Comparison of ENCODE assay signal across 13 mouse cellular contexts in the genomic region with DNA sequence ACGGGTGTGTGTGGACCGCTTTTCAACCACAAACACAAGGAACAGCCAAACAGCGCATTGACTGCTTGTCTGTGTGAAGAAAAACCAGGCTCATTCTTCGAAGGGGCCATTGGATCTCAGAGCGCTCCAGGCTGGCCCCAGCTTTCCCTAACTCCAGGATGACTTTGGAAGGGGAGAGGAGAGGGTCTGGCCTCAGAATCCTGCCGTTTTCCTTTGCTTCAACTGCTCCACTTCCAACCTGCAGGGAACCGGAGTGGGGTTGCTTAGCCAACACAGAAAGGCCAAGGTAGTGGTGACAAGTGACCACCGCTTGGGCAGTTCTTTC. TPM values are rescaled to one million over a fixed set of nuclear protein-coding genes. Genes with fewer than 3 reads are reported as not detected.
DNase-seq lines count a peak whose midpoint lies in the region; ATAC-seq lines count a peak whose summit lies in the region.
"Had no signal": no experiment of that assay in that cellular context is flagged by ENCODE, and none has a peak within 500 bp of the region (broad histone marks: within the 10 kb centered on the region; RNA-seq: fewer than 3 reads in every experiment).

No protein-coding gene starts in this region.

- intact Hi-C loops in heart, postnatal 14 days (cut with DNase I) = loop anchor here (5.0 kb wide), 1 partner anchor 36 kb away; no protein-coding TSS in a partner anchor

- H3K27ac ChIP-seq in heart, embryonic 12.5 days (ENCODE audit: poor library complexity, severe bottlenecking) = peak overlapping the region; percentile 97
- H3K27ac ChIP-seq in liver, embryonic 11.5 days (ENCODE audit: low read depth, low read length) = no peak overlapping the region
- no peak overlapping the region for H3K27ac ChIP-seq in limb, embryonic 15.5 days
- H3K27ac ChIP-seq: liver, embryonic 15.5 days had no signal

- H3K27me3 ChIP-seq in heart, embryonic 12.5 days (replicated peaks) = peaks cover 27% of the 10 kb centered on the region
- H3K27me3 ChIP-seq in liver, embryonic 11.5 days (replicated peaks; ENCODE audit: control insufficient read depth, insufficient read depth, low read length) = peaks cover 89% of the 10 kb centered on the region
- H3K27me3 ChIP-seq in limb, embryonic 15.5 days = peaks cover 82% of the 10 kb centered on the region

- H3K4me2 ChIP-seq in heart, embryonic 12.5 days = peak overlapping the region; percentile 81
- peak overlapping the region; percentile 59; the same call in 1 of the 2 replicates for H3K4me2 ChIP-seq in liver, embryonic 11.5 days
- peak overlapping the region; percentile 43; the same call in 1 of the 2 replicates for H3K4me2 ChIP-seq in limb, embryonic 15.5 days

- peak overlapping the region; percentile 56 for H3K4me3 ChIP-seq in heart, embryonic 12.5 days
- peak overlapping the region; percentile 30; the same call in 1 of the 2 replicates for H3K4me3 ChIP-seq in liver, embryonic 11.5 days (ENCODE audit: low read depth, low read length)
- peak overlapping the region; percentile 28 for H3K4me3 ChIP-seq in limb, embryonic 15.5 days

- no peaks in the 10 kb centered on the region for H3K36me3 ChIP-seq in heart, embryonic 12.5 days
- H3K36me3 ChIP-seq in liver, embryonic 11.5 days (ENCODE audit: control insufficient read depth, insufficient read depth, low read length) = no peaks in the 10 kb centered on the region
- H3K36me3 ChIP-seq in limb, embryonic 15.5 days = no peaks in the 10 kb centered on the region
- H3K36me3 ChIP-seq: liver, embryonic 15.5 days had no signal

- H3K9ac ChIP-seq in heart, embryonic 12.5 days = peak overlapping the region; percentile 90
- H3K9ac ChIP-seq in liver, embryonic 11.5 days (ENCODE audit: low read depth, low read length) = no peak overlapping the region
- H3K9ac ChIP-seq in limb, embryonic 15.5 days = no peak overlapping the region
- H3K9ac ChIP-seq: liver, embryonic 15.5 days had no signal

- no peak for DNase-seq in heart, postnatal 14 days
- no peak for DNase-seq in liver, embryonic 11.5 days (ENCODE audit: low spot score)
- no peak for DNase-seq in liver
- peak; percentile 31 for DNase-seq in R1 (ENCODE audit: low read depth, low spot score)
- no peak for DNase-seq in layer of hippocampus, adult 18-20 months (ENCODE audit: low spot score in 2 of 2)
- no peak for DNase-seq in retina, embryonic 14.5 days (ENCODE audit: low spot score)
- DNase-seq: cerebellum, adult 9-10 months had no signal

- H3K4me1 ChIP-seq in heart, embryonic 12.5 days (replicated peaks) = peaks cover 24% of the 10 kb centered on the region
- peaks cover 10% of the 10 kb centered on the region; the same call in 1 of the 2 replicates for H3K4me1 ChIP-seq in liver, embryonic 11.5 days (replicated peaks; ENCODE audit: control insufficient read depth, insufficient read depth, low read length)
- peaks cover 16% of the 10 kb centered on the region for H3K4me1 ChIP-seq in limb, embryonic 15.5 days

- 12% methylated on average over 8 of the region's 8 CpGs for WGBS in heart, embryonic 12.5 days
- WGBS in liver, embryonic 11.5 days = 6% methylated on average over 8 of the region's 8 CpGs
- WGBS in limb, embryonic 15.5 days = 8% methylated on average over 8 of the region's 8 CpGs

- no peaks in the 10 kb centered on the region for H3K9me3 ChIP-seq in heart, embryonic 12.5 days (replicated peaks)
- no peaks in the 10 kb centered on the region for H3K9me3 ChIP-seq in liver, embryonic 11.5 days (ENCODE audit: control insufficient read depth, low read length)
- H3K9me3 ChIP-seq in limb, embryonic 15.5 days = no peaks in the 10 kb centered on the region
- H3K9me3 ChIP-seq: liver, embryonic 15.5 days had no signal

- ATAC-seq in heart, embryonic 12.5 days (ENCODE audit: insufficient number of reproducible peaks, low FRiP score) = no peak
- ATAC-seq in liver, embryonic 11.5 days (replicated peaks; ENCODE audit: low FRiP score) = no peak
- no peak for ATAC-seq in limb, embryonic 15.5 days (ENCODE audit: insufficient number of reproducible peaks, low FRiP score, low TSS enrichment, low read depth)

RNA-seq across cellular contexts. Expression of a gene that starts 6.3 kb away (rescaled TPM):
- polyA plus RNA-seq in heart, embryonic 12.5 days (2016; fragmentation: Nextera tagmentation; extraction: Ambion mirVana) = 200 and 212 TPM in 2 replicates
- total RNA-seq in heart, postnatal 14 days (2021) = 10 to 100 TPM; 78.9 to 80.4 TPM
- 1.0 and 2.1 TPM in 2 replicates for polyA plus RNA-seq in liver, embryonic 11.5 days (2014; fragmentation: Nextera tagmentation; extraction: Ambion mirVana)
- polyA plus RNA-seq in limb, embryonic 15.5 days (2015; fragmentation: Nextera tagmentation; extraction: Ambion mirVana) = not detected in 2 replicates
- total RNA-seq in layer of hippocampus, adult 18-20 months (2021) = not detected
- total RNA-seq: adrenal gland, postnatal 4 days; gastrocnemius, adult 18-20 months; layer of hippocampus, postnatal 25 days had no signal

Comparison
In these comparisons a context has a peak if more than half of its experiments do, and no peak if none do; other contexts are left out.
1. RNA of a gene that starts 6.3 kb away (polyA plus RNA-seq): 200 to 212 TPM in heart, embryonic 12.5 days; 1.0 to 2.1 TPM in liver, embryonic 11.5 days and not detected in limb, embryonic 15.5 days; every median in the first group is over 10 times any median in the second.
2. Peak in every context shown above with its lines, with median percentiles within 50 percentile points of each other: H3K4me2 ChIP-seq and H3K4me3 ChIP-seq.